Comparison of ENCODE assay signal across 8 mouse cellular contexts in the genomic region with DNA sequence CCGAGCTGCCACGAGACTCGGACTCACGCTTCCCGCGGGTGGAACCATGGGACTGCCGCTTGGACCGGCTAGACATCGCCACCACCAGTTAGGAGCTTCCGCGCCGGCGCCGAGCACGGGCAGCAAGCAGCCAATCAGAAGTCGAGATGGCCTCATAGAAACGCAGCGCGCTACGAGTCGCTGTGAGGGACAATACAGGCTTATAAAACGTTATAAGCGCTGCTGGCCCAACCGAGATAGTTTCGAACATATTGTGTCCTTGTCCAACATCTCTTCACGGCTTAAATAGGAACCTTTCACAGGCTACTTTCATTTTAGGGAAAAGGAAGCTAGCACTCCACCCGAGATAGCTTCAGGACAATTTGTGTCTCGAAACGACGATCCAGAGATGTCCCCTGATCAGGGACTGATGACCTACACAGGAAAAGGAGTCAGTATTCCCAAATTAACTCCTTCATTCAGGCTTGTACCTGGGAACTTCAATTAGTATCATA. TPM values are rescaled to one million over a fixed set of nuclear protein-coding genes. Genes with fewer than 3 reads are reported as not detected.
DNase-seq lines count a peak whose midpoint lies in the region; ATAC-seq lines count a peak whose summit lies in the region.

Gene Usp39 (minus strand): TSS at position 111 of the 494 bp plus-strand sequence.

- H3K9ac ChIP-seq in forebrain, embryonic 14.5 days (ENCODE audit: low read length) = peak within 1 kb of the TSS; percentile 86
- peak within 1 kb of the TSS; percentile 92 for H3K9ac ChIP-seq in neural tube, embryonic 15.5 days (replicated peaks)

- WGBS in forebrain, embryonic 14.5 days = under 1% methylated on average over 30 of the region's 30 CpGs
- under 1% methylated on average over 30 of the region's 30 CpGs for WGBS in neural tube, embryonic 15.5 days

- H3K4me1 ChIP-seq in forebrain, embryonic 14.5 days (ENCODE audit: control insufficient read depth, insufficient read depth, low read length) = peaks cover 18% of the 10 kb centered on the region
- peaks cover 47% of the 10 kb centered on the region for H3K4me1 ChIP-seq in neural tube, embryonic 15.5 days

- no peaks in the 10 kb centered on the region for H3K9me3 ChIP-seq in forebrain, embryonic 14.5 days (replicated peaks; ENCODE audit: control insufficient read depth, low read length)
- no peaks in the 10 kb centered on the region for H3K9me3 ChIP-seq in neural tube, embryonic 15.5 days (replicated peaks)

- H3K27ac ChIP-seq in forebrain, embryonic 14.5 days (ENCODE audit: low read depth, low read length) = no peak within 1 kb of the TSS; the same call in 1 of the 2 replicates
- peak within 1 kb of the TSS; percentile 78 for H3K27ac ChIP-seq in neural tube, embryonic 15.5 days (replicated peaks)

- intact Hi-C loops in heart, postnatal 14 days (cut with DNase I) = loop anchor here (5.0 kb wide), 1 partner anchor 42 kb away; no protein-coding TSS in a partner anchor

- peak within 1 kb of the TSS; percentile 81 for H3K4me3 ChIP-seq in forebrain, embryonic 14.5 days (ENCODE audit: low read depth, low read length)
- peak within 1 kb of the TSS; percentile 95 for H3K4me3 ChIP-seq in neural tube, embryonic 15.5 days (replicated peaks)

- H3K4me2 ChIP-seq in forebrain, embryonic 14.5 days (ENCODE audit: low read length) = peak within 1 kb of the TSS; percentile 95
- peak within 1 kb of the TSS; percentile 77 for H3K4me2 ChIP-seq in neural tube, embryonic 15.5 days

- DNase-seq in ES-CJ7 (ENCODE audit: low read depth, low spot score) = peak; percentile 97
- DNase-seq in cerebellum, adult 11 months = peak; percentile 92
- peak; percentile 98 for DNase-seq in forebrain, embryonic 14.5 days (ENCODE audit: low spot score)
- DNase-seq in heart, postnatal 14 days = peak; percentile 90 to 91
- peak; percentile 95 for DNase-seq in layer of hippocampus, adult 11-12 months (ENCODE audit: low spot score)
- DNase-seq in lung, adult 18-20 months = peak; percentile 94 to 95
- DNase-seq in testis, postnatal 14 days (ENCODE audit: low spot score) = peak; percentile 95

- H3K27me3 ChIP-seq in forebrain, embryonic 14.5 days (replicated peaks; ENCODE audit: control insufficient read depth, insufficient read depth, low read length) = no peaks in the 10 kb centered on the region
- no peaks in the 10 kb centered on the region for H3K27me3 ChIP-seq in neural tube, embryonic 15.5 days (replicated peaks)

- peaks cover 26% of the 10 kb centered on the region for H3K36me3 ChIP-seq in forebrain, embryonic 14.5 days (ENCODE audit: control insufficient read depth, insufficient read depth, low read length)
- peaks cover 18% of the 10 kb centered on the region; the same call in 1 of the 2 replicates for H3K36me3 ChIP-seq in neural tube, embryonic 15.5 days

- ATAC-seq in forebrain, embryonic 14.5 days = peak; percentile 86
- peak; percentile 84 for ATAC-seq in neural tube, embryonic 15.5 days (ENCODE audit: low FRiP score)

RNA-seq across cellular contexts. Expression of gene Usp39, which starts in this region (rescaled TPM):
- polyA plus RNA-seq in forebrain, embryonic 14.5 days (2014; fragmentation: Nextera tagmentation; extraction: Ambion mirVana) = 72.7 and 76.3 TPM in 2 replicates
- total RNA-seq in heart, postnatal 14 days (2021) = 10 to 100 TPM; 16.6 to 19.7 TPM
- 36.7 and 39.2 TPM in 2 replicates for polyA plus RNA-seq in neural tube, embryonic 15.5 days (2015; fragmentation: Nextera tagmentation; extraction: Ambion mirVana)
